Mouse (Mus musculus) cerebellum, adult 2 months (tissue): ENCODE data around the gene Slc39a11.

ENCODE experiments used
- CTCF ChIP-seq: fragments of 200-500 bp; IDR thresholded peaks from 2 replicates; pipeline ENCODE4 v1.5.1; 2011; ENCODE audit warnings: low read depth, mild to moderate bottlenecking, control low read depth, low read length, moderate library complexity, borderline replicate concordance; ENCODE audit not compliant: insufficient read depth
- POLR2A ChIP-seq: fragments of 200-500 bp; IDR thresholded peaks from 2 replicates; pipeline ENCODE4 v1.6.1; 2011; ENCODE audit warnings: low read length, control low read depth, borderline replicate concordance; ENCODE audit not compliant: insufficient read depth

GRCm38 (mm10) chr11:113469919-113470785, 179.7 kb downstream of the Slc39a11 start:
- TF ChIP-seq POLR2A (no peak), CTCF (no peak)
